11 mouse cellular contexts compared by ENCODE assay signal in genomic region chr16:78619386-78619785, GRCm38 (mm10). TPM values are rescaled to one million over a fixed set of nuclear protein-coding genes. Genes with fewer than 3 reads are reported as not detected.
DNase-seq lines count a peak whose midpoint lies in the region; ATAC-seq and TF ChIP-seq lines count a peak whose summit lies in the region.
"Had no signal": no experiment of that assay in that cellular context is flagged by ENCODE, and none has a peak within 500 bp of the region (broad histone marks: within the 10 kb centered on the region; RNA-seq: fewer than 3 reads in every experiment).

No protein-coding gene starts in this region.

- no peak for ATAC-seq in kidney, embryonic 15.5 days (replicated peaks; ENCODE audit: low FRiP score)
- ATAC-seq in megakaryocyte, adult 5-6 weeks (ENCODE audit: poor library complexity, severe bottlenecking) = peak; percentile 77
- ATAC-seq in hindbrain, embryonic 11.5 days (ENCODE audit: low FRiP score) = no peak
- ATAC-seq: liver, embryonic 12.5 days; midbrain, embryonic 15.5 days had no signal

- no peak for TF ChIP-seq POLR2A in kidney, adult 2 months (IDR thresholded peaks at IDR 0.05; ENCODE audit: low read depth, low read length)
- TF ChIP-seq POLR2A in CH12.LX (IDR thresholded peaks at IDR 0.05; ENCODE audit: low read depth, low read length) = 0 out of 2 replicates have a peak, but pooled peaks have one; percentile 32

- H3K9me3 ChIP-seq in kidney, embryonic 15.5 days (replicated peaks) = no peaks in the 10 kb centered on the region
- H3K9me3 ChIP-seq in CH12.LX (replicated peaks; ENCODE audit: low read length) = no peaks in the 10 kb centered on the region
- no peaks in the 10 kb centered on the region for H3K9me3 ChIP-seq in hindbrain, embryonic 11.5 days (ENCODE audit: control insufficient read depth, low read length)
- H3K9me3 ChIP-seq: liver, embryonic 12.5 days; midbrain, embryonic 15.5 days had no signal

- peak; percentile 45 for DNase-seq in kidney, adult 2 months
- peak; percentile 78 for DNase-seq in CH12.LX (ENCODE audit: extremely low read depth)
- DNase-seq in c-Kit-positive CD71-negative TER-119-negative erythroid progenitor cells, embryonic 14.5 days (ENCODE audit: low read depth) = peak; percentile 37
- DNase-seq in retina, embryonic 14.5 days (ENCODE audit: low spot score) = no peak
- DNase-seq in hindbrain, embryonic 11.5 days (ENCODE audit: low spot score) = no peak
- DNase-seq in cerebellum, adult 18-20 months = no peak

- WGBS in kidney, adult 2 months = 78% methylated on average over 5 of the region's 5 CpGs
- WGBS in kidney, embryonic 15.5 days = 85% methylated on average over 5 of the region's 5 CpGs
- 94% methylated on average over 5 of the region's 5 CpGs for WGBS in hindbrain, embryonic 11.5 days

- in situ Hi-C loops in CH12.LX (cut with MboI; ENCODE audit: low pct_ligation_motif_present, low pct_unique_long_range_greater_than_20kb, low sequenced_read_pairs) = no loop called here

- H3K79me2 ChIP-seq in CH12.LX (replicated peaks; ENCODE audit: control insufficient read depth, extremely low read depth, insufficient read depth, poor library complexity, severe bottlenecking) = no peaks in the 10 kb centered on the region

- no peak for TF ChIP-seq CTCF in kidney, adult 2 months (conservative IDR thresholded peaks at IDR 0.05; ENCODE audit: insufficient read depth, insufficient read length, low read depth, low read length)
- no peak for TF ChIP-seq CTCF in CH12.LX (conservative IDR thresholded peaks at IDR 0.05 in 1 of 2, IDR thresholded peaks at IDR 0.05 in 1 of 2; ENCODE audit: low read depth in 2 of 2, low read length in 2 of 2)

- H3K36me3 ChIP-seq in kidney, adult 2 months (ENCODE audit: control insufficient read depth, insufficient read depth, low read length) = no peaks in the 10 kb centered on the region
- H3K36me3 ChIP-seq in kidney, embryonic 15.5 days = no peaks in the 10 kb centered on the region
- H3K36me3 ChIP-seq in CH12.LX (replicated peaks in 1 of 2; ENCODE audit: control insufficient read depth in 1 of 2, insufficient read depth in 1 of 2, low read length in 1 of 2) = no peaks in the 10 kb centered on the region
- H3K36me3 ChIP-seq in hindbrain, embryonic 11.5 days (ENCODE audit: control insufficient read depth, insufficient read depth, low read length) = no peaks in the 10 kb centered on the region
- H3K36me3 ChIP-seq: liver, embryonic 12.5 days; midbrain, embryonic 15.5 days had no signal

- H3K4me1 ChIP-seq in kidney, adult 2 months (ENCODE audit: control insufficient read depth, insufficient read depth, low read length) = no peaks in the 10 kb centered on the region
- H3K4me1 ChIP-seq in kidney, embryonic 15.5 days = no peaks in the 10 kb centered on the region
- peaks cover 0 to 10% of the 10 kb centered on the region in 2 experiments; a peak in 2 of 4 replicates for H3K4me1 ChIP-seq in CH12.LX (ENCODE audit: control insufficient read depth in 1 of 2, insufficient read depth in 2 of 2)
- no peaks in the 10 kb centered on the region for H3K4me1 ChIP-seq in hindbrain, embryonic 11.5 days (replicated peaks; ENCODE audit: control insufficient read depth, insufficient read depth, low read length)
- H3K4me1 ChIP-seq: midbrain, embryonic 15.5 days had no signal

- no peaks in the 10 kb centered on the region for H3K27me3 ChIP-seq in kidney, adult 2 months (replicated peaks; ENCODE audit: control insufficient read depth, insufficient read depth, low read length)
- H3K27me3 ChIP-seq in kidney, embryonic 15.5 days = no peaks in the 10 kb centered on the region
- no peaks in the 10 kb centered on the region for H3K27me3 ChIP-seq in CH12.LX (replicated peaks)
- H3K27me3 ChIP-seq in hindbrain, embryonic 11.5 days (ENCODE audit: control insufficient read depth, insufficient read depth, low read length) = no peaks in the 10 kb centered on the region
- H3K27me3 ChIP-seq: liver, embryonic 12.5 days; midbrain, embryonic 15.5 days had no signal

- no peak overlapping the region for H3K4me2 ChIP-seq in kidney, embryonic 15.5 days
- H3K4me2 ChIP-seq in CH12.LX (ENCODE audit: insufficient read depth, low read depth, poor library complexity, severe bottlenecking) = peak overlapping the region; percentile 19; the same call in 1 of the 2 replicates
- H3K4me2 ChIP-seq in hindbrain, embryonic 11.5 days (replicated peaks; ENCODE audit: low read depth, low read length) = no peak overlapping the region
- H3K4me2 ChIP-seq: liver, embryonic 12.5 days; midbrain, embryonic 15.5 days had no signal

- no peak overlapping the region for H3K4me3 ChIP-seq in kidney, adult 2 months (ENCODE audit: insufficient read depth, low read depth, low read length)
- H3K4me3 ChIP-seq in kidney, embryonic 15.5 days (replicated peaks) = no peak overlapping the region
- H3K4me3 ChIP-seq in CH12.LX (replicated peaks in 1 of 3; ENCODE audit: low read depth in 2 of 3, low read length in 2 of 3, poor library complexity in 1 of 3) = no peak overlapping the region
- H3K4me3 ChIP-seq in hindbrain, embryonic 11.5 days (ENCODE audit: low read depth, low read length) = no peak overlapping the region
- H3K4me3 ChIP-seq: layer of hippocampus, adult 2 months; liver, embryonic 12.5 days; midbrain, embryonic 15.5 days had no signal

- dilution Hi-C loops in CH12.LX (cut with MboI; ENCODE audit: extremely low pct_ligation_motif_present, extremely low pct_unique_long_range_greater_than_20kb, low sequenced_read_pairs) = no loop called here

- no peak for TF ChIP-seq EP300 in CH12.LX (IDR thresholded peaks at IDR 0.05; ENCODE audit: low read length)

- H3K27ac ChIP-seq in kidney, adult 2 months (ENCODE audit: insufficient read depth, low read depth, low read length) = no peak overlapping the region
- H3K27ac ChIP-seq in kidney, embryonic 15.5 days = no peak overlapping the region
- no peak overlapping the region for H3K27ac ChIP-seq in CH12.LX (ENCODE audit: insufficient read depth, low read depth)
- no peak overlapping the region for H3K27ac ChIP-seq in hindbrain, embryonic 11.5 days (ENCODE audit: low read depth, low read length)
- H3K27ac ChIP-seq: layer of hippocampus, adult 2 months; liver, embryonic 12.5 days; midbrain, embryonic 15.5 days had no signal

- H3K9ac ChIP-seq in kidney, embryonic 15.5 days = no peak overlapping the region
- no peak overlapping the region for H3K9ac ChIP-seq in CH12.LX (ENCODE audit: insufficient read depth, low read depth)
- H3K9ac ChIP-seq in hindbrain, embryonic 11.5 days (ENCODE audit: low read depth, low read length) = no peak overlapping the region
- H3K9ac ChIP-seq: liver, embryonic 12.5 days; midbrain, embryonic 15.5 days had no signal

- TF ChIP-seq RAD21 in CH12.LX (IDR thresholded peaks at IDR 0.05; ENCODE audit: low read depth, low read length) = no peak

TF ChIP-seq in CH12.LX, 34 proteins besides CTCF, POLR2A, EP300 and RAD21:
- peak; percentile 30; the same call in 1 of the 2 replicates for TF ChIP-seq ELF1 (IDR thresholded peaks at IDR 0.05; ENCODE audit: low read depth, low read length)
- no peak for TF ChIP-seq ZC3H11A (IDR thresholded peaks at IDR 0.05; ENCODE audit: low read depth, low read length)
- TF ChIP-seq JUND (conservative IDR thresholded peaks at IDR 0.05; ENCODE audit: low read depth, low read length) = peak; percentile 77
- no peak for TF ChIP-seq ZMIZ1 (IDR thresholded peaks at IDR 0.05; ENCODE audit: low read depth, low read length)
- peak; percentile 72 for TF ChIP-seq JUN (IDR thresholded peaks at IDR 0.05; ENCODE audit: insufficient read depth, low read depth, low read length)
- TF ChIP-seq HCFC1 (IDR thresholded peaks at IDR 0.05; ENCODE audit: low read depth, low read length) = no peak
- TF ChIP-seq IRF4 (IDR thresholded peaks at IDR 0.05; ENCODE audit: low read depth, low read length) = peak; percentile 66
- TF ChIP-seq ETS1 (conservative IDR thresholded peaks at IDR 0.05; ENCODE audit: low read depth, low read length) = peak; percentile 47; the same call in 1 of the 2 replicates
- 0 out of 2 replicates have a peak, but pooled peaks have one; percentile 44 for TF ChIP-seq TBP (conservative IDR thresholded peaks at IDR 0.05; ENCODE audit: low read depth, low read length)
- TF ChIP-seq NELFE (IDR thresholded peaks at IDR 0.05; ENCODE audit: low read depth, low read length) = 0 out of 2 replicates have a peak, but pooled peaks have one; percentile 20

RNA-seq across cellular contexts. Expression of gene D16Ertd472e, which starts 42.9 kb away (rescaled TPM):
- polyA plus RNA-seq in kidney, adult 2 months (2012; rRNA removed) = 1.1 and 1.9 TPM in 2 replicates
- polyA plus RNA-seq in kidney, embryonic 15.5 days (2015; fragmentation: Nextera tagmentation; extraction: Ambion mirVana) = 14.0 and 14.5 TPM in 2 replicates
- total RNA-seq in CH12.LX (2012; rRNA removed) (40.6 and 42.9 TPM in 2 replicates), CH12.LX (2014; rRNA removed) (77.5 and 94.4 TPM in 2 replicates)
- polyA plus RNA-seq in CH12.LX (2012; ENCODE audit: insufficient read length, low read depth) = 65.4 and 67.3 TPM in 2 replicates
- total RNA-seq in megakaryocyte, adult 5-6 weeks (2015) = 10.9 and 15.6 TPM in 2 replicates
- total RNA-seq in megakaryocyte, adult 5-6 weeks (2017) = 16.5 and 17.8 TPM in 2 replicates
- polyA plus RNA-seq in hindbrain, embryonic 11.5 days (2014; fragmentation: Nextera tagmentation; extraction: Ambion mirVana) = 15.8 and 18.5 TPM in 2 replicates

Comparison
In these comparisons a context has a peak if more than half of its experiments do, and no peak if none do; other contexts are left out.
1. DNase-seq: peak in kidney, adult 2 months (single experiment), CH12.LX (single experiment) and c-Kit-positive CD71-negative TER-119-negative erythroid progenitor cells, embryonic 14.5 days (single experiment); none in retina, embryonic 14.5 days (single experiment), hindbrain, embryonic 11.5 days (single experiment) and cerebellum, adult 18-20 months (0 of 2).